Mouse (Mus musculus) monocyte, adult 5-6 weeks (primary cell): Measurements from ENCODE around the gene Xpc. TPM values are rescaled to one million over a fixed set of nuclear protein-coding genes. Genes with fewer than 3 reads are reported as not detected.

ENCODE experiments used
- total RNA-seq: library from RNA; stranded (forward); fragments of 200-1000, 200-491, 200-594 nt; gene quantifications from 3 replicates; pipeline ENCODE4 v1.2.3, GENCODE M21; 2017

The Xpc gene
- total RNA-seq, 1 experiment from 2014 or later, result 58.5 TPM

Other genes with a start within 250 kb of the Xpc start
- gene Wnt7a, start 104.5 kb downstream of the Xpc start, total RNA-seq, result not detected in 3 replicates
- 3.8 to 6.3 TPM (median 6.2 TPM) in 3 replicates for gene Chchd4, start 42.3 kb downstream of the Xpc start, total RNA-seq
- gene Tmem43, start 42.2 kb downstream of the Xpc start, total RNA-seq, result 54.7 to 56.1 TPM (median 55.3 TPM) in 3 replicates
- gene Lsm3, start within 50 bp of the Xpc start, total RNA-seq, result 140 to 220 TPM (median 147 TPM) in 3 replicates
- gene Slc6a6, start 168.2 kb upstream of the Xpc start, total RNA-seq, result 63.2 to 87.6 TPM (median 76.2 TPM) in 3 replicates